Mouse (Mus musculus): ENCODE data around the gene Pgap2.

The Pgap2 gene

DNA sequence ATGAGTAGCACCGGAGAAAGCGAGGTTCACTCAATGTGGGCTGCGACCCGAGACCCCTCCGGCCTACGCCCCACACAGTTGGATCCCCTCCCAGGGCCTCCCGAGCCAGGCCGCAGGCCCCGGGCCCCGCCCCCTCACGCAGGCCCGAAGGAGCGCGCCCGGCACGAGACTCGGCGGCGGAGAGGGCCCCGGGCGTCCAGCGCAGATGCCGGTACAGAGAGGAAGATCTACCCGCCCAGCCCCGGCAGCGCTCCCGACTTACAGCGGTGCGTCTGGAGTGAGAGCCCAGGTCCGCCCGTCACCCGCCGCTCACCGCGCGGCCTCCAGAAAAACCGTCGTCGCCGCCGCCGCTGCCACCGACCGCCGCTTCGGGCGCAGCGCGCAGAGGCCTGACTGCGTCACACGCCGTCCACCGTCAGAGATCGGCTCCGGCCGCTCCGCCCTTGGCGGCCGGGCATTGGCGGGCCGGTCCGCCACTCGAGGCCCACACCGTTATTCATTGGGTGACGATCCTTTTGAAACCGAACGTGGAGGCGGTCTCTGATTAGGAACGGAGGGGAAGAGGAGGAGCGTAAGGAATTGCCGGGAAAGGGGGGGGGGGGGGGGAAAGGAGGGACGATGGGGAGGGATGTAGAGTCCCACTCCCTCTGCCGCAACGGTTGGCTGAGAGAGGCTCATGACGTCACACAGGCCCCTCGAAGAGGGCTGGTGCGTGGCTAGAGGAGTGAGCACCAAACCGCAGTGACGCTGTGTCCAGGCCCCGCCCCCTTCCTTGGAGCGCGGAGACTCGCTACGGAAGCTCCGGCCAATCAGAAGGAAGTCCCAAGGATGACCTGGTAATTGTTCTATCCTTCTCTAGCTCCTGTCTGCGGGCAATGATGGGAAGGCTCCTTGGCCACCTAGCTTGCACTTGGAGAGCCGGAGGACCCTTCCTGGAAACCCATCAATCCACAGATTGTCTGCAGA is at the start of gene Pgap2, which contains the start of gene Nup98:
Gene Pgap2 (plus strand): TSS at position 453 of the 966 bp plus-strand sequence.
Gene Nup98 (minus strand): TSS at position 421 of the 966 bp plus-strand sequence.
- peak; percentile 100 for DNase-seq

DNA sequence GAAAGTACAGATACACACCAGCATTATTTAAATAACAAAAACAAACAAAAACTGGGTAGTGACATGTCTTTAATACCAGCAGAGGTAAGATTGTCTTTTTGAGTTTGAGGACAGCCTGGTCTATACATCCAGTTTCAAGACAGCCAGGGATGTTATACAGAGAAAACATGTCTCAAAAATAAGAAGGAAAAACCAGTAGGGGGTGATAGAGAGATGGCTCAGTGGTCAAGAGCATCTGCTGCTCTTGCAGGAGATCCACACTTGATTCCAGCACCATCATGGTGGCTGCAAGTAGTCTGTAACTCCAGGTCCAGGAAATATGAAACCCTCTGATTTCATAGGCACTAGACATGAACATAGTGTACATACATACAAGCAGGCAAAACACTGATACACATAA is 39.7 kb upstream of the Pgap2 start:
- no peak for DNase-seq

DNA sequence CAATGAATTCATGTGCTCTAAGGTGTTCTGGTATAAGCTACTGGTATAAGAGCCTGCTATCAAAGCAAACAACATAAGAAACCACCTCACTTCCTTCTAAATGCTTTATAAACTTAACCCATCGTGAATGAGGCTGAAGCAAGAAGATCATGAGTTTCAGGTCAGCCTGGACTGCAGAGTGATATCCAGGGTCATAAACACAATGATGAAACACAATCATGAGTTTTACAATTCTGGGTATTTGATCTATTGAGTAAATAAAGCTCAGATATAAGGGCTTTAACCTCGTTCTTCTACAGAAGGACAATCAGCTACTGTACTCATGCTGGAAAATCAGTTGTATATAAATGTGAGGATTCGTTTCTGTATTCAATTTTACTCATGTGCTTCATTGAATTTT is 26.2 kb upstream of the Pgap2 start:
- no peak for DNase-seq

DNA sequence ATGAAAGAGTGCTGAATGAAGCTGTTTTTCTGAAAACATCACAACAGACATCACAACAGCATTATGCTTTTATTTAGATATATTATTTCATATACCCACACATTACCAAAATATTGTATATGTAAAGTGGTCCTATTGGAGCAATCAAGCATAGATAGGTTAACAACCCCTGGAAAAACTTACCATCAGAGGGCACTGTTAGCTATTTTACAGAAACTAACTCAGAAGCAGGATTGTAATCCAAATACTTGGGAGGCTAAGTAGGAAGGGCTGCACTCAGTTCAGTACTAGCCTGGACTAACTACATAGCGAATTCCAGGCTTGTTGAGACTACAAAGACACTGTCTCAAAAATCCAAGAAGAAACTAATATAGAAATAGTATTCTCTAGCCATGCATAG is 17.7 kb upstream of the Pgap2 start:
- no peak for DNase-seq

DNA sequence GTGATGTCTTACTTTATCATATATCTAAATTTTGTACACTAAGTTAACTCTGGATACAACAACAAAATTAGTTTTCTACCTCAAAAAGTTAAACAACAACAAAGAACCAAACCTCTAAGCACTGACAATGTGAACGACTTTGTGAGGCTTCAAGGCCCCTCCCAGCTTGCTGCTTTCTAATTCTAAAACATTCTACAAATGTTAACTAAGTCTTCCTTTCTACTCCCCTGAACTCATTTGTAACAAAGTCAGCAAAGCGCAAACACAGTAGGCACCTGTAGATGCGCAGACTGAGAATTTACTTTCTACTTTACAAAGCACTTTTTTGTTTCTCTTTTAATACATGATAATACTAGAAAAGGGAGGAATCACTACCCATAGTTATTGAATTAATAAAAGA is 9.4 kb upstream of the Pgap2 start:
- no peak for DNase-seq

DNA sequence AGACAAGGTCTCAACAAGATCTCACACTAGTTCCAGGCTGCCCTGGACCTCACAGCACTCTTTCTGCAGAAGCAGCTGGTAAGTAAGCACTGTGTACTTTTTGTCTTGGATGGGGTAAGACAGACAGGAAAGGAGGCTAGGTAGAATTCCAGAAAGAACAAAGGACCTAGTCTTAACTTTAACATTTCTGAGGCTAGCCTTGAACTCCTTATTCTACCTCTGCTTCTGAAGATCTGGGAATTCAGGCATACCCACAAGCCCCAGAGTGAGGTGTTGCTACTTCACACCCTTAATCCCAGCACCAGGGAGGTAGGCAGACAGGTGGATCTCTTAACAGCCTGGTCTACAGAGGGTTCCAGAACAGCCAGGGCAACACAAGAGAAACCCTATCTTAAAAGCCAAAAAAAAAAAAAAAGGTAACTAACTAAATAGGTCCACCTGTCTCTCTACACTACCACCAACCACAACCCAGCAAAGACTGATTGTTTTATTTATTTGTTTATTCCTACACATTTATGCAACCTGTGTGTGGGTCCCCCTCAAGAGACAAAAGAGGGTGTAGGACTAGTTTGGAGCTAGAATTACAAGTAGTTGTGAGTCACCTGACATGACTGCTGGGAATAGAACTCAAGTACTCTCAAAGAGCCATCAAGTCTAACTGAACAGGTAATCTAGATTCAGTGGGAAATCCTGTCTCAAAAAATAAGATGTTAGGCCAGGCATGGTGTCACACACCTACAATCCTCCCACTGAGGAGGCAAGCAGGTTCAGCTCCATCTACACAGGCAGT is 8.8 kb upstream of the Pgap2 start:
- DNase-seq = no peak

DNA sequence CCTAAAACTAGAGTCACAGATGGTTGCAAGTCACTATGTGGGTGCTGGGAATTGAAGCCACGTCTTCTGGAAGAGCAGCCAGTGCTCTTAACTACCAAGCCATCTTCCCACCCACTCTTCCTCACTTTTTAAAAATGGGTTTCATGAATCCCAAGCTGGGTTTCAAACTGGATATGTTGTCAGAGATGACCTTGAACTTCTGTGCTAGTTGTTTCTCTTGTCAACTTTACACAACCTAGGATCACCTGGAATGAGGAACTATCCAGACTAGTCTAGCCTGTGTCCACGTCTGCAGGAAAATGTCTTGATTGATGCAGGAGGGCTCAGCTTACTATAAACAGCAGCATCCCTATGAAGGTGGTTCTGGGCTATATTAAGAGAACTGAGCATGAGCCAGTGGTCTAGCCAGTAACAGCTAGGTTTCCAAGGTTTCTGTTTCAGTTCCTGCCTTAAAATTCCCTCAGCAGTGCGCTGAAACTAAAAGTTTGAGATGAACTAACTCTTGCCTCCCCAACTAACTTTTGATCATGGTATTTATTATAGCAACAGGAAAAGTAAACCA is 5.6 kb upstream of the Pgap2 start:
- DNase-seq = no peak

DNA sequence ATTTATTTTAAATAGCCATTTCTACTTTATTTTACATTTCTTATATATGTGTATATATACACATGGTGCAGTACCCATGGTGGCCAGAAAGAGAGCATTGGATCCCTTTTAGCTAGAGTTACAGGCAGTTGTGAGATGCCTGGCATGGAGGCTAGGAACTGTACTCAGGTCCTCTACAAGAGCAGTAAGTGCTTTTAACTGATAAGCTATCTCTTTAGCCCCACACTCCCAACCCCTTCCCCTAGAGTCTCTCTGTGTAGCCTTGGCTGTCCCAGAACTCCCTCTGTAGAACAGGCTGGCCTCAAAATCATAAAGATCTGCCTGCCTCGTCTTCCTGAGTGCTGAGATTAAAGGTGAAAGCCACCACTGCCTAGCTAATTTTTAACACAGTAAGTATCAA is 4.4 kb upstream of the Pgap2 start:
- no peak for DNase-seq

DNA sequence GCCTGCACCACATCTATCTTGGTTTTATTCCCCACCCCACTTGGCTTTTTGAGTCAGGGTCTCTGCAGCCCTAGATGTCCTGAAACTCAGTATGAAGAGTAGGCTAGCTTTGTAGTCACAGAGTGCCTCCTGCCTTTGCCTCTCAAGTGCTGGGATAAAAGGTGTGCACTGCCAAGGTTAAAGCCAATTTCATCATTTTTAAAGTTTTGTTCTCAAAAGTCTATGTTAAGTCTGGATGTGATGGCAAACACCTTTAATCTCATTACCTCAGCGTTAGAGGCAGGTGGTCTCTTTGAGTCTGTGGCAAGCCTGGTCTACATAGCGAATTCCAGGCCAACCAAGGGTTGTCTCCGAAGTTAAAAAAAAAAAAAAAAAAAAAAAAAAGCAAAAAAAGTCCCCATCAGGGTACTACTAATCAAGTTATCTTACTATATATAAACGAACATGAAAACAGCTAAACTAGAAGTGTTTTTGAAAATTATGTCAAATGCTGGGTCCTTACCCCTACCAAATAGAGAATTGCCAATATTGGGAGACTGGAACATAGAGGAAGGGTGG is 1.1 kb upstream of the Pgap2 start:
- no peak for DNase-seq

DNA sequence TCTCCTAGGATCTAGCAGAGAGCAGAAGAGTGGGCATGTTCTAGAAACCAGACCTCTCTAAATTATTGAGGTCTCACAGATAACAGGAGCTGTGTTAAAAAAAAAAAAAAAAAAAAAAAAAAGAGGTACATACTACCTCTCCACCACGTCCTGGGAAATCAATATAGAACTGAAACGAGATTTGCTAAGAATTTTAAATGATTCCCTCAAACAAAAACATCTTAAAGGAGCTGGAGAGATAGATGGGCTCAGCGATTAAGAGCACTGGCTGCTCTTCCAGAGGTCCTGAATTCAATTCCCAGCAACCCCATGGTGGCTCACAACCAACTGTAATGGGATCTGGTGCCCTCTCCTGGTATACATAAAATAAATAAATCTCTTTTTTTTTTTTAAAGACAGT is 1.1 kb downstream of the Pgap2 start:
- no peak for DNase-seq

DNA sequence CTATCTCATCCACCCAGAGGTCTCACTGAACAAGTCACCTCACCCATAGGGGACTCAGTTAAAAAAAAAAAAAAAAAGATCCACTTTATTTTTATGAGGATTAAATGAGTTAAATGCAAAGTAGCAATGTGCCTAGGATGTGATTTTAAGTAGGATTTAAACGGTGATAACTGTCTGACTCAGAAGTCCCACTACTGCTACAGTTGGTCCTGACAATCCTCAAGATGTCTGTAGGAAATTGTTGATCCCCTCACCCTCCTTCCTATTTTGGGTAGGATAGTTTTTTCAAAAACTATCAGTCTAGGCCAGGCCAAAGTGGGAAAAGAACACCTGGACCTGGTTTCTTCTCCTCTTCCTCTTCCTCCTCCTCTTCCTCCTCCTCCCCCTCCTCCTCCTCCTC is 11.9 kb downstream of the Pgap2 start:
- no peak for DNase-seq

DNA sequence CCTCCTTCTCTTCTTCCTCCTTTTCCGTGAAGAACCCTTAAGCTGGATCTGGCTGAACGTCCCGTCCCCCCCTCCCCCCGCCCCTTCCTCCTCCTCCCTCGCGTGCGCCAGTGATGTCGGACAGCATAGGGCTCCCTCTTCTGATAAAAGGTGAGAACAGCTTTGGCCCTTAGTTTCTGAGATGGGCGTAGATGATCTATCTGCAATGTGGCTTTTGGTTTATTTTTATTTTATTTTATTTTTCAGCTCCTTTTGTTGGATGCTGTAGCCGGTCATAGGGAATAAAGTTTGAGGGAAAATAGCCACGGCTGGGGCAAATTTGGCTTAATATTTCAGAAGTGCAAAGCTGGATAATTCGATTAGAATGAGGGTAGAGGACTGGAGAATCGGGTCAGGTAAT is 12.3 kb downstream of the Pgap2 start:
- peak; percentile 75 for DNase-seq

DNA sequence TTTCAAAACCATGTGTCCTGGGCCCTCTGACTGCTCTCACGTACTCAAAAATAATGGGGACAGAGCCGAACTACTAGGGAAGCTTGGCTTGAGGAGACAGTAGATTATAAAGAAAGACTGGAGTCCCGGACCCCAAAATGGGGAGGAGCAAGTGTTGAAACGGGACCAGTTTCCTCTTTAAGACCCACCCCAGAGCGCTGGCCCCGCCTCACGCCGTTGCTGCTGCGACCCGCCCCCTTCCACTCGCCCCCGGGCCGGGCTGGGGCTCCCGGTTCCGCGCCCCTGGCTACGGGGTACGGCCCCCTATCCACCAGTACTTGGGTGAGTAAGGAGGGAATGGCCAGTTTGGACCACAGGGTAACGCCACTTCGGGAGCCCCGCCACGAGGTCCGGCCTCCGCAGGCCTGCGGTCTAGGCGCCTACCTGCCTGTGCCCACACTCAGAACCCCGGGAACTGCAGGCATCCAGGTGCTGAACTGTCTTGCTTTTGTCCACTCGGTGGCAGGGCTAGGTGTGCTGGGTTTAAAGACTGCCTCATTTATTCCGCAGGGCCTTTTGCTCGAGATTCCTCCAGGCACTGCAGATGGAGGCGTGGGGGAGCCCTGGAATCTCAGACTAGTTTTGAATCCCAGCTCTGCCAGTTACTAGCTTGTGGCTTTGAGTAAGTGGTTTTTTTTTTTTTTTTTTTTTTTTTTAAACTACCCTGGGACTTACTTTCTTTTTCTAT is 13.0 kb downstream of the Pgap2 start:
- peak; percentile 87 for DNase-seq

DNA sequence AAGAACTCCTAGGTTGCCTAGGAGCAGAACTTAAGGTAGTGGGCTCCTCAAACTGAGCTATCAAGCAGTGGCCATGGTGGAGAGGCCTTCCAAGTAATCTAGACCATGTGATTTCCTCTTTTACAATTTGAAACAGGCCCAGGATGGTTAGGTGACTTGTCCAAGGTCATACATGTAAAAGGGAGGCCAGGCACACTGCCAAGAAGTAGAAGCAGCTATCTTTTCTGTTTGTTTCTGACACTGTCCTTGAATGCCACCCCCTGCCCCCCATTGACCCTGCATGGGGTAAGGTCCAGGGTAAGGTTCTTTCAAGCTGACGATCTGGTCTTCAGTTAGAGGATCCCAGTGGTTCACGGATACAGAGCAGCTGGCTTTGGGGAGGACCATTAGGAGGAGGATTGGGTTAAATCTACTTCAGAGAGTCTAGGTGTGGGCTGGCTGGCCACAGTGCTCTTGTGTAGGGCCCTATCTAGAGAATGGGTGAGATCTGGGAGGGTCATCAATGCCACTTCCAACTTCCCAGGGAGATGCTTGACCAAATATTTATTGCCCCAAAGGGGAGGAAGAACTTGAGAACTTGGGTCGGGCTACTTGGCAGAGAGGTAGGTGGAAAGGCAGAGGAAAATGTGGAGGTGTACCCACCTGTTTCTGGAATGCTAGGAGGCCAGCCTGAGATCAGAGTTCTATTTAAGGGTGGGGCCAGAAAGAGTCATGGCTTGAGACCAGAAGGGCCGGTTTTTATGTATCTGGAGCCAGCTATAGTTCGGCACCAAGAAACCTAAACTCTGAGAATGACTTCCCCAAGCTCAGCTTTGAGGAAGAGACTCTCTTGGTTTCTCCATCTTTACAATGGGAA is 14.1 kb downstream of the Pgap2 start:
- no peak for DNase-seq

DNA sequence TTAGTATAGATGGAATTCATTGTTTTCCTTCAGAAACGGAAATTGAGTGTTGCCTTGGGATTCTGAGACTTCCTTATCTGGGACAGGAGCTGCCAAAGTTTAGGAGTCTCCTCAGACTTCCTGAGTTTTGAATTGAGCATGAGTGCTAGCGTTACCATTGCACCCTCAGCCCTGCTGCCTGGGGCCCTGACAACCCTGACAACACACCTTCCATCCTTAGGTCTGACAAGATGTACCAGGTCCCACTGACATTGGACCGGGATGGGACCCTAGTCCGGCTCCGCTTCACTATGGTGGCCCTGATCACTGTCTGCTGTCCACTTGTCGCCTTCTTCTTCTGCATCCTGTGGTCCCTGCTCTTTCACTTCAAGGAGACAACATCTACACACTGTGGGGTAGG is 16.0 kb downstream of the Pgap2 start:
- no peak for DNase-seq

DNA sequence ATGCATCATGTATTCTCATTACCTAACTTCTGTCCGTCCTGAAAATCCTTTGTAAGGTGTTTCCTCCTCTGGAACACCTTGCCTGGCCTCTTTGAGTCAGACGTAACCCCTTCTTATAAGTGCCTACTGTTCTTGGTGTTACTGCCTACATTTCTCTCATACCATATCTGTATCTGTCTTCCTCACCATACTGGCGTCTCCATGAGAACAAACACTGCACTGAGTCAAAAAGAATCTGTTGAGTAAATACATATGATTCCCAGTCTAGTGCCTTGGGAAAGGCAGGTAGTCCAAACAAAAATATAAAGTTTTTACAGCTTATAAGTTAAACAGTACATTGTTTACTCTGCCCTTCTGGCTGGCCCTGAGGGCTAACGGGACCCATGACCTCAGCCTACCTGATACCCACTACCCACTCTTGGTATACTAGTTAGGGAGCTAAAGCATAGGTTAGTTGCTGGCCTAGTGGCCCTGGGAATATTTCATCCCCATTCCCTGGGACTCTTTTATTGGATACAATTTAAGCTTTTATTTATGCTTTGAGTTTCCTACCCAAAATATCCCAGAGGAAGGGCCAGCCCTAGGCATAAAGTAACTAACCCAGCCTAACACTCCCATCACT is 18.2 kb downstream of the Pgap2 start:
- DNase-seq = no peak

DNA sequence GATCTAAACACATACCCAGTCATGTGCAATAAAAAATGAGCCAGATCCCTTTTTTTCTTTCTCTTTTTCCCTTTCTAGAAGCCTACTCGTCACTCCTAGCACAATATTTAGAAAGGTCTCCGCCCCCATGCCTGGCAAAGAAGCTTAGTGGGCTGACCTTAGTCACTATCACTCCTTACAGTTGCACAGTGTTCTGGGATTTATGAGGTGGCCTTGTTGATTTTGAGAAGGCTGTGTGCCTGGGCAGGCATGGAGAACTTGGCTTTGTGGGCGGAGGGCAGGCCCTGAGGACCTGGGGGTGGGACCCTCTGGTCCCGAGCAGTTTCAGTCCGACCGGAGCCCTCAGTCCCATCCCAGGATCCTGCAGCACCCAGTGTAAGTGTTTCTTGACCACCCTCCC is 19.8 kb downstream of the Pgap2 start:
- no peak for DNase-seq

DNA sequence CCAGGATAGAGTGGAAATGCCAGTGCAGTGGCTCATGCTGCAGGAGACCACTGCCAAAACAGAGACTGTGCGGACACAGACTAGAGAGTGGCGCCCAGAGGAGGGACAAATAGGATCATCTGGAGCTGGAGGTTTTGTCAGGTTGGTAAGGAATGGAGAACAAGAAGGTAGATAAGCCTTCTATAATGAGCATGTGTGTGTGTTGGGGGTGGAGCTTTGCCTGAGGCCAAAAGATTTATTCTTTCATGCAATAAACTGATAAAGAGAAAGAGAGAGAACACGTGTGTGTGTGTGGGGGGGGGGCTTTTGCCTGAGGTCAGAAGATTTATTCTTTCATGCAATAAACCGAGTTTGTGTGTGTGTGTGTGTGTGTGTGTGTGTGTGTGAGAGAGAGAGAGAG is 23.1 kb downstream of the Pgap2 start:
- no peak for DNase-seq

DNA sequence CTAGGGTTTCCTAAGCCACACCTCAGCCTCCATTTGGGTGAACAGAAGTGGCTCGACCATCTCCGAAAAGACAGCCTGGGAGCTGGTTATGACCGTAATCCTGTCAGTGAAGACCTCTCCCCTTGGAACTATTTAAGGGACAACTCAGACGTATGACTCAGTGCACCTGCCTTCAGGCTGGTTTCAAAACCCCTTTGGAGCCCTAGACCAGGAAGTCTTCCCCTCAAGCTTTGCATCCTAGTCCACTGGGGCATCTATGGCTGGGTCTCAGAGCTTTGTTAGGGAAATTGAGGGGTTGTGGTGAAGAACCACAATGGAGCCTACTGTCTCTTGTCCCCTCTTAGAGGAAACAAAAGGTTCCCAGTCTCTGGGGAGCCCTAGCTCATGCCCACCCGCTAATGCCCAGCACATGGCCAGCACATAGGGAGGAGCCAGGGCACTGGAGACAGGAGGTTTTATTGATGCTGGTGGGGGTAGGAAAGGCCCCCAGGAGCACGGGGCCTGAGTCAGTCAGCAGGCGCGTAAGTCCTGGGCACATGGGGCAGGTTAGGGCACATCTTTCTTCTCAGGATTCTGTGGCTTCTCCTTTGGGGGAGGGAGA is 28.8 kb downstream of the Pgap2 start:
- DNase-seq = no peak

DNA sequence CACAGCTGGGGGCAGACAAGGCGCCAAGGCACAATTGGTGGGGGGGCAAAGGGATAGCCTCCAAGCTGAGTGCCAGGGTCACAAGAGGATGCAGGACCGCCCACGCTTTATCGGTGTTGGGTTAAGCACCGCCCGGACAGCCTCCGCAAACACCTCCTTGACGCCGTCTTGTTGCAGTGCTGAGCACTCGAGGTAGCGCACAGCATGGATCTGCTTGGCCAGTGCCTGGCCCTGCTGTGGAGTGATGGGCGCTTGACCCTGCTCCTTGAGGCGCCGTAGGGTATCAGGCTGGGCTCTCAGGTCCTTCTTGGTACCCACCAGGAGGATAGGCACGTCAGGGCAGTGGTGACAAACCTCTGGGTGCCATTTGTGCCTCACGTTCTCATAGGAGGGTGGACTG is 29.6 kb downstream of the Pgap2 start:
- DNase-seq = no peak

DNA sequence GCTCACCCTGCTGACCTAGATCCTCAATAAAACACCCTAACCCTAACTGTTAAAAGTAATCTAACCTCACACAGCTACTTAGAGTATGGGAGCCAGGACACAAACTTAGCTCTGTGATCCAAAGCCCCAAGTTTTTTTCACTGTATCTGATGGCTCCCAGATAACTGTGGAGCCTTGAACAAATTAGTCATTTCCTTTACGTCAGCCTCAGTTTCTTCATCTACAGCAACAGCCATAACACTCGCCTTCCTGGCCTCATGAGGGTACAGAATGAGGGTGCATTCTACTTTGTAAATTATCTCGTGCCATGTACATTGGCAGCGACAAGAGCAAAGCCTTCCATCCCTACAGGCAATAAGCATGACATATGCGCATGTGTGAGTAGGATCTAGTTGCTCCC is 32.4 kb downstream of the Pgap2 start:
- DNase-seq = no peak

Measured in kidney, postnatal 10 days (tissue).